Mouse (Mus musculus) bone marrow macrophage, adult 2 months (primary cell): ENCODE data around the gene Cdk2. TPM values are rescaled to one million over a fixed set of nuclear protein-coding genes. Genes with fewer than 3 reads are reported as not detected.

Experiments used
- H3K27ac ChIP-seq: 2 replicates; pipeline ENCODE4 v1.5.1; 2012; ENCODE audit warnings: low read depth, low read length; ENCODE audit not compliant: insufficient read depth
- H3K4me1 ChIP-seq: 2 replicates; pipeline ENCODE4 v1.6.1; 2012; ENCODE audit warnings: low read length; ENCODE audit not compliant: control insufficient read depth, insufficient read depth
- H3K4me3 ChIP-seq: 2 replicates; pipeline ENCODE4 v1.5.1; 2012; ENCODE audit warnings: mild to moderate bottlenecking, low read length, moderate library complexity; ENCODE audit not compliant: insufficient read depth
- CTCF ChIP-seq: IDR thresholded peaks from 2 replicates; pipeline ENCODE4 v1.5.1; 2012; ENCODE audit warnings: low read depth, mild to moderate bottlenecking, low read length, moderate library complexity
- POLR2A ChIP-seq: IDR thresholded peaks from 2 replicates; pipeline ENCODE4 v1.6.1; 2012; ENCODE audit warnings: mild to moderate bottlenecking, low read depth, low read length, borderline replicate concordance
- polyA plus RNA-seq: library from polyadenylated mRNA; stranded (reverse); fragments of >200 nt; gene quantifications from 2 replicates; pipeline ENCODE4 v1.2.4, GENCODE M21; 2012; ENCODE audit not compliant: missing spikeins, insufficient read depth, insufficient read length

The Cdk2 gene
- polyA plus RNA-seq, 1 experiment, result 47.0 TPM

DNA sequence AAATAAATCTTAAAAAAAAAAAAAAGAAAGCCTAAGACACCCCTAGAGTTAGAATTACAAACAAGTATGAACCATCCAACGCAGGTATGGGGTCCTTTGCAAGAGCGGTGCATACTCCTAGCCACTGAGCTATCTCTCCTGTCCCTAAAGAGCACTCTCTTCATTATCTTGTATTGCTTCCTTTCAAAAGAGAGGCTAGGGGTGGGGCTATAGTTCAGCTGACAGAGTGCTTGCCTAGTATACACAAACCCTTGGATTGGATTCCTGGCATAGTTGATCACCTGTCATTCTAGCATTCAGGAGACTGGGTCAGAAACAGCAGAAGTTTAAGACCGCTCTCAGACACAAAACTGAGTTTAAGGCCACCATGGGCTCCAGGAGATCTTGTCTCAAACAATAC lies 49.6 kb downstream of the Cdk2 start:
- TF ChIP-seq CTCF, result no peak
- TF ChIP-seq POLR2A, result no peak
- no peaks in the 10 kb centered on the region for H3K4me1 ChIP-seq
- no peak overlapping the region for H3K4me3 ChIP-seq
- no peak overlapping the region for H3K27ac ChIP-seq

DNA sequence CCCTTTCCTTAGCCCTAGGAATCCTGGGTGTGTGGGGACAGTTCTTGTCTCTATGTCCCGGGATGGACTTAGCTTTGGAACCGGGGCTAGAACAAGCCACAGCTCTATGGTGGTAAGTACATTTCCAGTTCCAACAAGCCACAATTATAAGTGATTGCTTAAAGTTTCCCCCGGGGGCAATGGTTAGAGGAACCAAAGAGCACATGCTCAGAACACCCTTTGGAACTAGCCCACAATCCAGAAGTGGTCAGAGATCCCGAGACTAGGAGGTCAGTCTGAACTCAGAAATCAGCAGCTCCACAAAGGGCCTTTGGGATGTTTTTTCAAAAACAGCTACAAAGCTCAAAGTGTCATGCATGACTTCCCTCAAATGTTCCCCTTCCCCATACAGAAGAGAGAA lies 51.0 kb downstream of the Cdk2 start:
- Histone ChIP-seq H3K4me3 (no peak overlapping the region), H3K4me1 (no peaks in the 10 kb centered on the region), H3K27ac (no peak overlapping the region)
- TF ChIP-seq POLR2A, result no peak
- TF ChIP-seq CTCF, result no peak

Other genes with a start within 250 kb of the Cdk2 start
- 101 and 105 TPM in 2 replicates for gene Smarcc2, start 245.8 kb downstream of the Cdk2 start, polyA plus RNA-seq
- gene Myl6, start 210.9 kb downstream of the Cdk2 start, polyA plus RNA-seq, result 1,186 and 1,257 TPM in 2 replicates
- gene Myl6b, start 206.3 kb downstream of the Cdk2 start, polyA plus RNA-seq, result 2.5 and 3.9 TPM in 2 replicates
- 179 and 197 TPM in 2 replicates for gene Esyt1, start 179.2 kb downstream of the Cdk2 start, polyA plus RNA-seq
- 9.6 and 15.4 TPM in 2 replicates for gene Zc3h10, start 157.3 kb downstream of the Cdk2 start, polyA plus RNA-seq
- gene Rpl41, start 155.7 kb downstream of the Cdk2 start, polyA plus RNA-seq, result 2,460 and 2,819 TPM in 2 replicates
- 70.1 and 76.0 TPM in 2 replicates for gene Pa2g4, start 139.0 kb downstream of the Cdk2 start, polyA plus RNA-seq
- 2.2 and 2.6 TPM in 2 replicates for gene Erbb3, start 115.4 kb downstream of the Cdk2 start, polyA plus RNA-seq
- 886 and 996 TPM in 2 replicates for gene Rps26, start 78.3 kb downstream of the Cdk2 start, polyA plus RNA-seq
- gene Ikzf4, start 59.0 kb downstream of the Cdk2 start, polyA plus RNA-seq, result not detected in 2 replicates
- gene Suox, start 31.0 kb downstream of the Cdk2 start, polyA plus RNA-seq, result 6.3 and 7.2 TPM in 2 replicates
- gene Rab5b, start 8.8 kb downstream of the Cdk2 start, polyA plus RNA-seq, result 123 and 131 TPM in 2 replicates
- 0.37 and 0.67 TPM in 2 replicates for gene Pmel, start 836 bp downstream of the Cdk2 start, polyA plus RNA-seq
- gene Dgka, start 39.8 kb upstream of the Cdk2 start, polyA plus RNA-seq, result 26.1 and 29.6 TPM in 2 replicates
- gene Pym1, start 42.9 kb upstream of the Cdk2 start, polyA plus RNA-seq, result 26.1 and 33.8 TPM in 2 replicates
- gene Mmp19, start 85.9 kb upstream of the Cdk2 start, polyA plus RNA-seq, result 26.8 and 28.3 TPM in 2 replicates
- 65.2 and 65.7 TPM in 2 replicates for gene Dnajc14, start 99.0 kb upstream of the Cdk2 start, polyA plus RNA-seq
- 14.3 and 18.0 TPM in 2 replicates for gene Tmem198b, start 99.3 kb upstream of the Cdk2 start, polyA plus RNA-seq
- 62.2 and 81.9 TPM in 2 replicates for gene Sarnp, start 112.3 kb upstream of the Cdk2 start, polyA plus RNA-seq
- gene Ormdl2, start 116.6 kb upstream of the Cdk2 start, polyA plus RNA-seq, result 78.1 and 83.5 TPM in 2 replicates
- not detected in 2 replicates for gene Gdf11, start 186.7 kb upstream of the Cdk2 start, polyA plus RNA-seq
- gene Cd63, start 196.0 kb upstream of the Cdk2 start, polyA plus RNA-seq, result 751 and 791 TPM in 2 replicates
- gene Rdh5, start 217.9 kb upstream of the Cdk2 start, polyA plus RNA-seq, result 4.6 and 7.5 TPM in 2 replicates
- 125 TPM in 2 replicates for gene Bloc1s1, start 219.0 kb upstream of the Cdk2 start, polyA plus RNA-seq
- 0.17 TPM in 1 of 2 replicates, not detected in the other for gene Itga7, start 228.8 kb upstream of the Cdk2 start, polyA plus RNA-seq